In genomic region chr1:41890714-41891689, GRCm38 (mm10) we compare ENCODE assay signal across 9 mouse cellular contexts.
DNase-seq lines count a peak whose midpoint lies in the region; ATAC-seq and TF ChIP-seq lines count a peak whose summit lies in the region.
"Had no signal": no experiment of that assay in that cellular context is flagged by ENCODE, and none has a peak within 500 bp of the region (broad histone marks: within the 10 kb centered on the region; RNA-seq: fewer than 3 reads in every experiment).

No protein-coding gene starts in this region.

- ATAC-seq in kidney, embryonic 15.5 days (replicated peaks; ENCODE audit: low FRiP score): no peak
- ATAC-seq in forebrain, embryonic 15.5 days (replicated peaks): peak; percentile 39; the same call in 1 of the 2 replicates
- ATAC-seq in midbrain, embryonic 11.5 days (ENCODE audit: low FRiP score): peak; percentile 73

- DNase-seq in kidney, postnatal 10 days: no peak
- DNase-seq in midbrain, embryonic 11.5 days (ENCODE audit: low spot score, missing footprints): peak; percentile 92
- DNase-seq in retina, embryonic 14.5 days (ENCODE audit: low spot score): peak; percentile 23
- no peak for DNase-seq in liver
- no peak for DNase-seq in thymus, adult 2 months
- DNase-seq in layer of hippocampus, adult 9-10 months (ENCODE audit: low spot score): no peak

- H3K36me3 ChIP-seq in kidney, embryonic 15.5 days: no peaks in the 10 kb centered on the region
- H3K36me3 ChIP-seq in forebrain, embryonic 15.5 days: no peaks in the 10 kb centered on the region
- no peaks in the 10 kb centered on the region for H3K36me3 ChIP-seq in midbrain, embryonic 11.5 days (ENCODE audit: control insufficient read depth, insufficient read depth, low read length)
- no peaks in the 10 kb centered on the region for H3K36me3 ChIP-seq in thymus, adult 2 months (ENCODE audit: control insufficient read depth, insufficient read depth, low read length)
- H3K36me3 ChIP-seq: G1E had no signal

- no peak overlapping the region for H3K4me3 ChIP-seq in kidney, embryonic 15.5 days (replicated peaks)
- H3K4me3 ChIP-seq in forebrain, embryonic 15.5 days: 0 out of 2 replicates have a peak overlapping the region, but pooled peaks have one; percentile 9
- H3K4me3 ChIP-seq in midbrain, embryonic 11.5 days (ENCODE audit: low read depth, low read length): peak overlapping the region; percentile 8
- H3K4me3 ChIP-seq in thymus, adult 2 months (ENCODE audit: control insufficient read depth, insufficient read depth, low read length): no peak overlapping the region

- no peak overlapping the region for H3K27ac ChIP-seq in kidney, embryonic 15.5 days
- peak overlapping the region; percentile 90 for H3K27ac ChIP-seq in forebrain, embryonic 15.5 days (replicated peaks)
- H3K27ac ChIP-seq in midbrain, embryonic 11.5 days (ENCODE audit: low read depth, low read length): peak overlapping the region; percentile 84
- no peak overlapping the region for H3K27ac ChIP-seq in thymus, adult 2 months (ENCODE audit: control insufficient read depth, insufficient read depth, low read length)

- H3K9me3 ChIP-seq in kidney, embryonic 15.5 days (replicated peaks): no peaks in the 10 kb centered on the region
- H3K9me3 ChIP-seq in forebrain, embryonic 15.5 days: no peaks in the 10 kb centered on the region
- no peaks in the 10 kb centered on the region for H3K9me3 ChIP-seq in midbrain, embryonic 11.5 days (ENCODE audit: control insufficient read depth, low read length)

- no peak for TF ChIP-seq CTCF in thymus, adult 2 months (IDR thresholded peaks at IDR 0.05; ENCODE audit: borderline replicate concordance, control insufficient read depth, extremely low read depth, insufficient read depth, low read length, poor library complexity)

- H3K4me2 ChIP-seq in kidney, embryonic 15.5 days: 0 out of 2 replicates have a peak overlapping the region, but pooled peaks have one; percentile 14
- H3K4me2 ChIP-seq in forebrain, embryonic 15.5 days (replicated peaks): peak overlapping the region; percentile 32
- peak overlapping the region; percentile 38 for H3K4me2 ChIP-seq in midbrain, embryonic 11.5 days

- WGBS in kidney, embryonic 15.5 days: 63% methylated on average over 20 of the region's 20 CpGs
- WGBS in forebrain, embryonic 15.5 days: 15% methylated on average over 20 of the region's 20 CpGs
- 30% methylated on average over 20 of the region's 20 CpGs for WGBS in midbrain, embryonic 11.5 days
- WGBS in thymus, adult 2 months: 88% methylated on average over 20 of the region's 20 CpGs

- H3K4me1 ChIP-seq in kidney, embryonic 15.5 days: peaks cover 16% of the 10 kb centered on the region
- H3K4me1 ChIP-seq in forebrain, embryonic 15.5 days: peaks cover 47% of the 10 kb centered on the region
- peaks cover 34% of the 10 kb centered on the region for H3K4me1 ChIP-seq in midbrain, embryonic 11.5 days (ENCODE audit: control insufficient read depth, insufficient read depth, low read length)
- no peaks in the 10 kb centered on the region for H3K4me1 ChIP-seq in thymus, adult 2 months (replicated peaks; ENCODE audit: control insufficient read depth, insufficient read depth, low read length)

- H3K27me3 ChIP-seq in kidney, embryonic 15.5 days: no peaks in the 10 kb centered on the region
- H3K27me3 ChIP-seq in forebrain, embryonic 15.5 days: no peaks in the 10 kb centered on the region
- no peaks in the 10 kb centered on the region for H3K27me3 ChIP-seq in midbrain, embryonic 11.5 days (ENCODE audit: control insufficient read depth, insufficient read depth, low read length)
- H3K27me3 ChIP-seq in thymus, adult 2 months (ENCODE audit: control insufficient read depth, insufficient read depth, low read length): no peaks in the 10 kb centered on the region

- H3K9ac ChIP-seq in kidney, embryonic 15.5 days: no peak overlapping the region
- H3K9ac ChIP-seq in forebrain, embryonic 15.5 days (replicated peaks): peak overlapping the region; percentile 19
- H3K9ac ChIP-seq in midbrain, embryonic 11.5 days (ENCODE audit: low read length): peak overlapping the region; percentile 55

- no peak for TF ChIP-seq POLR2A in thymus, adult 2 months (IDR thresholded peaks at IDR 0.05; ENCODE audit: control insufficient read depth, extremely low read depth, insufficient read depth, low read length, poor library complexity)

Comparison
In these comparisons a context has a peak if more than half of its experiments do, and no peak if none do; other contexts are left out.
1. H3K27ac ChIP-seq: peak in forebrain, embryonic 15.5 days (single experiment) and midbrain, embryonic 11.5 days (single experiment); none in kidney, embryonic 15.5 days (single experiment) and thymus, adult 2 months (single experiment).
2. H3K4me3 ChIP-seq: peak in forebrain, embryonic 15.5 days (single experiment) and midbrain, embryonic 11.5 days (single experiment); none in kidney, embryonic 15.5 days (single experiment) and thymus, adult 2 months (single experiment).
3. DNase-seq: peak in midbrain, embryonic 11.5 days (single experiment) and retina, embryonic 14.5 days (single experiment); none in kidney, postnatal 10 days (single experiment), liver (single experiment), thymus, adult 2 months (single experiment) and layer of hippocampus, adult 9-10 months (single experiment).
4. Peak in every context shown above with its lines, with median percentiles within 50 percentile points of each other: H3K4me2 ChIP-seq.